Mouse (Mus musculus) thymus, adult 2 months (tissue): ENCODE measurements around the gene Wdr26. TPM values are rescaled to one million over a fixed set of nuclear protein-coding genes. Genes with fewer than 3 reads are reported as not detected.

Experiments used
- DNase-seq: peaks from one replicate; pipeline ENCODE4 v3.0.0; 2021
- H3K27ac ChIP-seq: fragments of 200-500 bp; 2 replicates; pipeline ENCODE4 v1.5.1; 2012; ENCODE audit warnings: low read length, control low read depth; ENCODE audit not compliant: control insufficient read depth, insufficient read depth
- H3K27me3 ChIP-seq: fragments of 200-500 bp; 2 replicates; pipeline ENCODE4 v1.6.1; 2012; ENCODE audit warnings: mild to moderate bottlenecking, low read length, moderate library complexity, mixed read lengths; ENCODE audit not compliant: control insufficient read depth, insufficient read depth
- H3K36me3 ChIP-seq: fragments of 200-500 bp; 2 replicates; pipeline ENCODE4 v1.6.1; 2012; ENCODE audit warnings: mild to moderate bottlenecking, low read length, moderate library complexity; ENCODE audit not compliant: control insufficient read depth, insufficient read depth
- H3K4me1 ChIP-seq: fragments of 200-500 bp; replicated peaks from 2 replicates; pipeline ENCODE4 v1.6.1; 2012; ENCODE audit warnings: low read length; ENCODE audit not compliant: control insufficient read depth, insufficient read depth
- H3K4me3 ChIP-seq: fragments of 200-500 bp; 2 replicates; pipeline ENCODE4 v1.5.1; 2012; ENCODE audit warnings: mild to moderate bottlenecking, low read length, control low read depth, moderate library complexity; ENCODE audit not compliant: control insufficient read depth, insufficient read depth
- CTCF ChIP-seq: fragments of 200-500 bp; IDR thresholded peaks from 2 replicates; pipeline ENCODE4 v1.5.1; 2012; ENCODE audit warnings: mild to moderate bottlenecking, control low read depth, low read length, moderate library complexity, borderline replicate concordance; ENCODE audit not compliant: control insufficient read depth, poor library complexity, insufficient read depth; ENCODE audit errors: extremely low read depth
- POLR2A ChIP-seq: fragments of 200-500 bp; IDR thresholded peaks from 2 replicates; pipeline ENCODE4 v1.6.1; 2012; ENCODE audit warnings: mild to moderate bottlenecking, low read length, control low read depth, moderate library complexity; ENCODE audit not compliant: control insufficient read depth, poor library complexity, insufficient read depth; ENCODE audit errors: extremely low read depth
- WGBS: fragments of 180-500 bp; shearing (Covaris S2); methylation state at CpG from one replicate; pipeline ENCODE4 v1.1.7; 2018; 5-methylcytosine and 5-hydroxymethylcytosine counted together
- polyA plus RNA-seq: library from polyadenylated mRNA; depleted of rRNA; stranded (reverse); fragments of >200 nt; gene quantifications from 2 replicates; pipeline ENCODE4 v1.2.3, GENCODE M21; 2012

Wdr26 gene
- polyA plus RNA-seq, 1 experiment: 62.4 TPM

GRCm38 (mm10) chr1:181237332-181237731 is 25.5 kb upstream of the Wdr26 start:
- Histone ChIP-seq H3K27ac (no peak overlapping the region), H3K36me3 (no peaks in the 10 kb centered on the region), H3K4me1 (peaks cover 14% of the 10 kb centered on the region), H3K4me3 (no peak overlapping the region), H3K27me3 (no peaks in the 10 kb centered on the region)
- no peak for DNase-seq
- 40% methylated on average over 5 of the region's 5 CpGs for WGBS
- no peak for TF ChIP-seq POLR2A
- TF ChIP-seq CTCF: no peak

GRCm38 (mm10) chr1:181234326-181235035 is 22.7 kb upstream of the Wdr26 start:
- peak; percentile 66 for DNase-seq
- H3K27ac ChIP-seq: peak overlapping the region; percentile 51

GRCm38 (mm10) chr1:181233734-181234133 is 21.9 kb upstream of the Wdr26 start:
- Histone ChIP-seq H3K4me1 (peaks cover 40% of the 10 kb centered on the region), H3K27me3 (no peaks in the 10 kb centered on the region), H3K36me3 (no peaks in the 10 kb centered on the region), H3K4me3 (no peak overlapping the region), H3K27ac (peak overlapping the region; percentile 51; the same call in 1 of the 2 replicates)
- WGBS: 82% methylated on average over 6 of the region's 6 CpGs
- no peak for TF ChIP-seq POLR2A
- no peak for TF ChIP-seq CTCF
- no peak for DNase-seq

More at GRCm38 (mm10) chr1:181234326-181235035, 22.7 kb upstream of the Wdr26 start:
- Histone ChIP-seq H3K27me3 (no peaks in the 10 kb centered on the region), H3K36me3 (no peaks in the 10 kb centered on the region), H3K4me3 (peak overlapping the region; percentile 42), H3K4me1 (peaks cover 37% of the 10 kb centered on the region)
- WGBS: 21% methylated on average over 8 of the region's 8 CpGs
- TF ChIP-seq POLR2A (peak; percentile 49; the same call in 1 of the 2 replicates), CTCF (no peak)

- peak; percentile 75 for DNase-seq
- WGBS: 14% methylated on average over 8 of the region's 8 CpGs
- Histone ChIP-seq H3K4me1 (peaks cover 51% of the 10 kb centered on the region), H3K4me3 (no peak overlapping the region), H3K36me3 (no peaks in the 10 kb centered on the region), H3K27ac (peak overlapping the region; percentile 39; the same call in 1 of the 2 replicates), H3K27me3 (no peaks in the 10 kb centered on the region)
- TF ChIP-seq CTCF (peak; percentile 74; the same call in 1 of the 2 replicates), POLR2A (no peak)
These were observed 20.7 kb upstream of the Wdr26 start for GRCm38 (mm10) chr1:181232307-181233027.

- DNase-seq: no peak
- H3K4me1 ChIP-seq: peaks cover 56% of the 10 kb centered on the region
- 91% methylated on average over 9 of the region's 9 CpGs for WGBS
- no peak overlapping the region for H3K4me3 ChIP-seq
- no peaks in the 10 kb centered on the region for H3K36me3 ChIP-seq
- H3K27me3 ChIP-seq: no peaks in the 10 kb centered on the region
- no peak for TF ChIP-seq CTCF
- TF ChIP-seq POLR2A: no peak
- H3K27ac ChIP-seq: no peak overlapping the region
These were observed 20.0 kb upstream of the Wdr26 start for GRCm38 (mm10) chr1:181231821-181232220.

GRCm38 (mm10) chr1:181231262-181231661 is 19.5 kb upstream of the Wdr26 start:
- Histone ChIP-seq H3K27me3 (no peaks in the 10 kb centered on the region), H3K4me1 (peaks cover 62% of the 10 kb centered on the region), H3K4me3 (no peak overlapping the region), H3K27ac (peak overlapping the region; percentile 60), H3K36me3 (no peaks in the 10 kb centered on the region)
- no peak for DNase-seq
- no peak for TF ChIP-seq CTCF
- TF ChIP-seq POLR2A: no peak
- whole genome bisulfite sequencing: 36% methylated on average over 7 of the region's 7 CpGs
